Mouse (Mus musculus) gastrocnemius, adult 2 months (tissue): ENCODE measurements around the gene Atl2. TPM values are rescaled to one million over a fixed set of nuclear protein-coding genes. Genes with fewer than 3 reads are reported as not detected.
A peak's percentile ranks its signal among the peaks of the same experiment; 100 is the strongest.

ENCODE experiments used
- DNase-seq: peaks from one replicate; pipeline ENCODE4 v3.0.0; 2022
- H3K27ac ChIP-seq: fragments of 200-600 bp; 2 replicates; pipeline ENCODE4 v1.8.1; 2022; ENCODE audit warnings: mild to moderate bottlenecking
- H3K4me3 ChIP-seq: fragments of 200-600 bp; 2 replicates; pipeline ENCODE4 v1.8.1; 2022; ENCODE audit warnings: mild to moderate bottlenecking, moderate library complexity
- CTCF ChIP-seq: fragments of 200-600 bp; IDR thresholded peaks from 2 replicates; pipeline ENCODE4 v1.8.1; 2022; ENCODE audit warnings: antibody characterized with exemption, mild to moderate bottlenecking, moderate library complexity
- intact Hi-C: fragments of 180-260 bp; cut with DNase I; formaldehyde crosslinking; loops from one replicate; pipeline ENCODE4 v1.15.1; 2025
- total RNA-seq, 2 experiments: library from RNA; stranded (reverse); gene quantifications; 2 replicates each; pipeline ENCODE4 v1.2.3; 2021

The Atl2 gene
- total RNA-seq, 2 experiments from 2014 or later = 119 to 137 TPM

DNA sequence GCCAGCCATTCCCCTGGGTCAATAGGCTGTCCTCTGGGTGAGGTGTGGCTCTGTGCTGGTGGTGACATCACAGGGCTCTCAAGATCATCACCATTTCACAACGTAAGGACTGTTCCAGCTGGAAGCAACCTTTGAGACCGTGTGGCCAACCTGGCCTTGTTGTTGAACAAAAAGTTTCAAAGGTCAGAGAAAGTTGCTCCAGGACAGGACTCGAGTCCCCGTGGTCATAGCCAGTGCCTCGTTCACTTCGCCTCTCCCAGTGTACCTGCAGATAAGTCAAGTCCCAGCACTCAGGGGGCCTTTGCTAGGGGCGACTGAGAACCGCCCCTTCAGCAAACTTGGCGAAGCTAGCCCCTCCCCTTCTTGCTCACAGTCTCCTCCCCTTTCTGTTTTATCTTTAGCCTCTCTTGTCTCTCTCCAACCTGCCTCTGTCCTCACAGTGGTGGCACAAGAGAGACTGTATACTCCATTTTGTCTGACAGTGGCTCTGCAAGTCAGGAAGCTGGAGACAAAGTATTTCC is 22.6 kb upstream of the Atl2 start:
- DNase-seq = peak; percentile 54
- intact Hi-C loops = no loop called here
- Histone ChIP-seq H3K27ac (peak overlapping the region; percentile 62), H3K4me3 (no peak overlapping the region)
- no peak for TF ChIP-seq CTCF

DNA sequence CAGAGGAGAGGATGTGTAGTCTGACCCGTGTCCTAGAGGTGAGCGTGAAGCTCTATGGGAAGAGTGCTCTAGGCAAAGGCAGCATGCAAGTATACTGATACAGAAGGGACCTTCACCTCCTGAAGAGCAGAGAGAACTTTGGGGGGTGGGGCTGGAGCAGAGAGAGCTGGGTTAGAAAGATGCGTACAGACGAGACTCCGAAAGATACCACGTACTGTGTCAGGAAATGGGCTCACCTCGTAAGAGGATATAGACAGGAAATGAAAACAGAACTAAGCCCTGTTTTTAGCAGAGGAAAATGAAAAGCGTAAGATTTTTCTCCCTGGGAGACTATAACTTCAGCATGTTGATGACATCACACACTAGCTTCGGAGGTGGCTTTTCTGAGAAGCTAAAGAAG is 21.1 kb upstream of the Atl2 start:
- TF ChIP-seq CTCF = no peak
- no peak for DNase-seq
- Histone ChIP-seq H3K27ac (no peak overlapping the region), H3K4me3 (no peak overlapping the region)
- intact Hi-C loops = loop anchor here (2.0 kb wide), 1 partner anchor 20 kb away; the partner anchor contains the start of gene Atl2

DNA sequence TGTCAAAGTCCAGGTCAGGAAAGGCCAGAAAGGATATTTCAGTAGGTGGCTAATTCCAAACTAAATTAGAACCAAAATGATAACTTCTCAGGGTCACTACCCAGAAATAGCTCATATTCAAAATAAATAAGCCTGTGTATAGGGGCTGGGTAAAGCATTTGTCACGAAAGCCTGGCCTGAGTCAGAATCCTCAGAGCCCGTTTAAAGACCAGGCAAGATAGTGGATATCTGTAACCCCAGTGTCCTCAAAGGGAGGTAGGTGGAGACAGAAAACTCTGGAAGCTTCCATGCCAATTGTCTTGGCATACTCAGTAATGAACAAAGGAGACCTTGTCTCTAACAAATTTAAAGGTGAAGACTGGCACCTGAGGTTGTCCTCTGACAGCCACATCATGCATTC is 16.3 kb upstream of the Atl2 start:
- no peak overlapping the region for H3K4me3 ChIP-seq
- no peak for TF ChIP-seq CTCF
- no peak for DNase-seq
- intact Hi-C loops = no loop called here
- H3K27ac ChIP-seq = no peak overlapping the region

DNA sequence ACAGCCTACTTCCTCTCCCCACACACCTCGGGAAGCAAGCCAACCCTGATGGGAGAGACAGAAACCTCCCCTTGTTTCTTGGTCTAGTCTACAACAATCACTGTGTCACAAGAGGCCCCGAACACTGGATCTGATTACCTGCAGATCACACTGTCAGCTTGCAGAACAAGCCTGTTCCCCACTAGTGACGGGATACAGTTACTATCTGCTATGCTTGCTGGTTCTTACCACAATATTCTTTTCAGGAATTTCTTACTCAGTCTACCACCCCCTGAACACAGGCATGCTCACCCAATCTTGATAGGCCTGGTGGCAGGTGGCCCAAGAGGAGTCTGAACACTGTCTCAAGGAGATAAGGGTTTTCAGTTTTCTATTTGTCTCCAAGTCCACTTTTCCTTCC is 15.8 kb upstream of the Atl2 start:
- intact Hi-C loops = no loop called here
- H3K27ac ChIP-seq = no peak overlapping the region
- DNase-seq = no peak
- H3K4me3 ChIP-seq = no peak overlapping the region
- TF ChIP-seq CTCF = no peak

DNA sequence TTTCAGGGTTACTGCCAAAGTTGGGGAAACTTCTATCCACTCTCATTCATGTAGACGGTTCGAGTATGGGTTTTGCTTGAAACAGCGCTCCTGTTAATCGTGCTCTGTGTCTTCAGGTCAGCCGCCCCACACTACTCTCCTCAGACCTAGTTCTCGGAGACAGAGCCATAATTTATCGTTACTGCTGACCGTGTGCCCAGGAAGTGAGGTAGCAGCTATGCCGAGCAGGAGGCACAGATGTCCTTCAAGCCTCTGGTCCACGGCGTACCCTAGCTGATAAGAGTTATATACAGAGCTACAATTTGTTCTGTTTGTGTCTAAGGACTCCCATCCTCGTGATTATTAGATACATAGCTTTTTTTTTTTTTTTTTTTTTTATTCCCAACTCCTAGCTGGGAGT is 13.6 kb upstream of the Atl2 start:
- DNase-seq = no peak
- Histone ChIP-seq H3K4me3 (no peak overlapping the region), H3K27ac (no peak overlapping the region)
- TF ChIP-seq CTCF = no peak
- intact Hi-C loops = no loop called here

DNA sequence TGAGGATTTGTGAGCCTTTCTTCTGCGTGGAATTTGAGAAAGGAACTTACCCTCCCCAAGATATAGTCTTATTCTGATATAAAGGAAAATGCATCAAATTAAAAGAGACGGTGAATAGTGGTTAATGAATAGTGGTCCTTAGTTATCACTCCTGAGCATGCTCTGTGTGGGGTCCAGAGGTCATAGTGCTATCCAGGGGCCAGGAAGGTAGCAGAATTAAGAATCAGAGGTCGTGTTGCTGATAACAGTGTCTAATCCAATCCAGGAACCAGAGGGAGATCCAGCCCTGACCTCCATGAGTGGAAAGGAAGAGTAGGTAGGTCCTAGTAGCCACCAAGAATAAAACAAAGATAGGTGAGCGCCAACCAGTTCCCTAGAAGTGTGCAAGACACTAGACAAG is 11.8 kb upstream of the Atl2 start:
- intact Hi-C loops = no loop called here
- no peak for DNase-seq
- no peak overlapping the region for H3K27ac ChIP-seq
- H3K4me3 ChIP-seq = no peak overlapping the region
- no peak for TF ChIP-seq CTCF

DNA sequence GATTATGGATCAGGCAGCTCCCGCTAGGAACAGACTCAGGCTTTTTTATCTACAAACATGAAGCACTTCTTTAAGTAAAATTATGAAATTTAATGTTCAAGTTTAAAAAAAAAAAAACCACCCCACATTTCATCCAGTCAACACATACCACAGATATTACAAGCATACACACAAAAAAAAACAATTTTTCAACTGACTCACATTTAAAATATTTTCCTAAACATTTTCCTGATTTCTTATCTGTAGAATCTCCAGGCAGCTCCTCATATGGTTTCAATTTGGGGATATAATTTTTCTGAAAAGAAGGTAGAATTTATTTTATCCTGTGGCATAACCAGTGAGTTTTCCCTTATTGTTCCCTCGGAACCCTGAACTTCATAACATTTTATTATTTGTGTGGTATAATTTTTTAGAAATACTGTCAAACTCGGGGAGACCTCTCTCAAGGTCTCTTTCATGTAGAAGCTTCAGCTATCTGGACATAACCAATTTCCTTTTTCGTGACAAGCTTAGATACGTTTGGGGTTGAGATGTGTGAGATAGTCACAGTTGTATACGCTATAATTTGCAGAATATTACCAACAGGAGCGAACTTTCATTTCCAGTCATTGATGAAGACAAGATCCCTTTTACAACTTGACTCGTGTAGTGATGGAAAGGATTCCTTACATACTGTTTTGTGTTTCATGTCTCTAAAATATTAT is 11.0 kb upstream of the Atl2 start:
- H3K27ac ChIP-seq = no peak overlapping the region

DNA sequence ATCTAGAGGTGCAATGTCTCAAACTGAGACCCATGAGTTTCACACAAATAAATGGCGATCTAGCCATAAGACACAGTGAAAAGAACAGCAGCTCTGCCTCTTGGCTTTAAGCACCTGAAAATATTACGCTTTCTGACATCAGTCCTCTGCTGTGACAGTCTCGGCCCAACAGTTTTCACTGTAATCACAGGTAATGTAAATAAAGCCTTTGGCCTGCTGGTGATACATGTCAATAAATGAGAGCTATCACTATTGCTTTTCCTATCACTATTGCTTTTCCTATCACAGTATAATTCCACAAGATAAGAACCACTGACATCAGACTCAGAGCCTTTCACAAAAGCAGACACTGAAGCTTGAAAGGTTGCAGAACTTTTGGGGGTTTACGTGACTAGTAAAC is 8.7 kb upstream of the Atl2 start:
- no peak for TF ChIP-seq CTCF
- intact Hi-C loops = no loop called here
- Histone ChIP-seq H3K27ac (no peak overlapping the region), H3K4me3 (no peak overlapping the region)
- DNase-seq = no peak

More for the DNA sequence above, 11.0 kb upstream of the Atl2 start:
- H3K4me3 ChIP-seq = no peak overlapping the region
- intact Hi-C loops = no loop called here
- TF ChIP-seq CTCF = no peak
- DNase-seq = no peak

DNA sequence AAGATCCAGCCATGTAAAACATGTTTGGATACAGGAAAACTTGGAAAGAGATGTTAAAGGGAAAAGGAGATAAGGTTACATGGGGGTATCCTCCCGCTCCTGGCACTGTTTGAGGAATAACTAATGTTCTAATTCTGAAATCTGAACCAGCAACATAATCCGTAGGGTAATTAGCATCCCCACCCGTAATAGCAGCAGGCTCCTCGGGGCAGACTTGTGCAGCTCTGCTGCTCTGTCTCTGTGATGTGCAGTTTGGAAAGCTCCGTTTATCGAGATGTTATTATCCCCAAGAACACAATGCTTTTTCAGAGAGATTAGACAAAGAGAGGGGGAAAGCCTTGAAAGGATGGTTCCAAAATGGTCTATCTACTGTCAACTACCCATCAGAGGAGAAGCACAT is 5.3 kb upstream of the Atl2 start:
- no peak overlapping the region for H3K27ac ChIP-seq
- no peak overlapping the region for H3K4me3 ChIP-seq
- DNase-seq = no peak
- intact Hi-C loops = no loop called here
- no peak for TF ChIP-seq CTCF

DNA sequence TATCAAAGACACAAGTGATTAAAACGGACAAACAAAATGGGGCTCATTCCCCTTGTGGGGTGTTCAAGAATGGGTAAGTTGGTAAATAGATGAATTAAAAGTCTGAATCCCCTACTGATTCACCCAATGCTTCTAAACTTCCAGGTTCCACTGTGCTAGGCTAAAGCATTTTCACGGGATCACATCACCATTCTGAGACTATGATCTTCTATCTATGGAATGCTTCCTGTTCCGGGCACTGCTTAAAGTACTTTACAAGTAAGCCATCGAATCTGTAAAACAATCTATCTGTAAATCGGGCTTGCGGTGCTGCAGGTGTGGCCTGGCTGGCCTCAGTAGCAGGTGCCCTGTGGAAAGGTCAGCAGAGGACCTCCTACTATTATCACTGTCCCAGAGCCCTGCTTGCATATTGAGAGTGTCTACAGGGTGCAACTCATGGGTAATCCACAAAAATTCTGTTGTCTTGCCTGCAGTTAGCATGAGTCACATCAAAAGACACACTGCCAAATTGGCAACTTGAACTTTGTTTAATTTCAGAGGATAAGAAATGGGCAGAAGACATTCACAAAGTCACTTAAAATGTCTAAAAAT is 2.3 kb upstream of the Atl2 start:
- no peak for TF ChIP-seq CTCF
- H3K27ac ChIP-seq = peak overlapping the region; percentile 53
- intact Hi-C loops = loop anchor here (5.0 kb wide), 1 partner anchor 79 kb away; no protein-coding TSS in a partner anchor
- no peak overlapping the region for H3K4me3 ChIP-seq
- no peak for DNase-seq

DNA sequence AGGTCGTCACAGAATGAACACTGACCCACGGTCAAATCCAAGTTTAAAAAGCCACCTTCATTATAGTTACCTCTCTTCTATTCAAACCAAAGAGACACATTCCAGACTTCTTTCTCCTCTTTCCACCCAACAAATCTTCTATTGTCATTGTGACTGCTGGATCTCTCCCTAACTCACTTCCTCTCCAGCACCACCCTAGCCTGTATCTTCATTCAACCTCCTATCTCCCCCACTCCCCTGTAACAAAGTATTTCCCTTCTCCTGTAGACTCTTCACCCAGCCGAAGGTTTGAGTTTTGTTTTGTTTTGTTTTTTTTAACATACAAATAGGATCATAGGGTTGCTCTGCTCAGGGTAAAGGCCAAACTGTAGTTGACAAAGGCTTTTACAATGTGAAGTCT is 1.7 kb upstream of the Atl2 start:
- no peak for DNase-seq
- no peak for TF ChIP-seq CTCF
- no peak overlapping the region for H3K4me3 ChIP-seq
- H3K27ac ChIP-seq = no peak overlapping the region
- intact Hi-C loops = loop anchor here (2.0 to 5.0 kb wide), 2 partner anchors 19 to 80 kb away; no protein-coding TSS in a partner anchor

DNA sequence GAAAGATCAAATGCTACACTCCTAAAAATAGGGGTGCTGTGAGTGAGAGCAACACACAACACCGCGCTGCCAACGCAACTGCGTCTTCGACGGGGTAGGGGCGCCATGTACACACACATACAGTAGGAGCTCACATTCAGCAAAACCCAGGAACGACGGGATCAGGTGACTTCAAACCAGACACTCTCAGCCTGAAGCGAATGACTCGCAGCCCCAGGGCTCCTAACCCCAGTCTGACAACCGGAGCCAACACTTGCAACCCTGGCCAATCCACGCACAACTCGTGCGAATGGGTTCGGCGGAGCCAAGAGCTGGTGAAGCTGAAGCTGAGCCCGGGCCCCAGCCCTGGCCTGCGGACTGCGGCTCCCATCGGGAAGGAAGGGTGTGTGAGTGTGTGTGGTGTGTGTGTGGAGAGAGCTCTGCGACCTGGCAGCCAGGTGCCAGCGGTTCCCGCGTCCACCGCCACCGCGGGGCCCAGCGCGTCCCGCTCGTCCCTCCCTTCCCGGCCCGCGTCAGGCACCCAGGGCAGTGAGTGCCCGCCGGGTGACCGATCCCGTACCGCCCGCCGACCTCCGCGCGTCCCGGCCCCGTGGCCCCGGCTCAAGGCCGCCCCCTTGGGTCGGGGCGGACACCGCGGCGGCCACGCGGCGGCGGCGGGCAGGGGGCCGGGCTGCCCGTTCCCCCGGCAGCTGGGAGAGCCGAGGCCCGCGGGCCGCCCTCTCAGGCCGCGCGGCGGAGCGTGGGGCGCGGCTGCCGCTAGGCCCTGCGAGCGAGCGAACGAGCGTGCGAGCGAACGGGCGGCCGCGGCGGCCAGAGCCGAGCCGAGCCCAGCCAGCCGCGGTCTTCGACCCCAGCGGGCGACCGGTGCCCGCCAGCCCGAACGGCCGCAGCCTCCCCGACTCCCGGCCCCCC is 696 bp downstream of the Atl2 start:
- TF ChIP-seq CTCF = peak; percentile 33; the same call in 1 of the 2 replicates
- Histone ChIP-seq H3K27ac (peak overlapping the region; percentile 100), H3K4me3 (peak overlapping the region; percentile 90)
- DNase-seq = peak; percentile 88
- intact Hi-C loops = loop anchor here (1.0 to 5.0 kb wide), 3 partner anchors 82 to 100 kb away; no protein-coding TSS in a partner anchor
